Mouse (Mus musculus): Measurements from ENCODE around the gene Aasdh.

Aasdh gene

DNA sequence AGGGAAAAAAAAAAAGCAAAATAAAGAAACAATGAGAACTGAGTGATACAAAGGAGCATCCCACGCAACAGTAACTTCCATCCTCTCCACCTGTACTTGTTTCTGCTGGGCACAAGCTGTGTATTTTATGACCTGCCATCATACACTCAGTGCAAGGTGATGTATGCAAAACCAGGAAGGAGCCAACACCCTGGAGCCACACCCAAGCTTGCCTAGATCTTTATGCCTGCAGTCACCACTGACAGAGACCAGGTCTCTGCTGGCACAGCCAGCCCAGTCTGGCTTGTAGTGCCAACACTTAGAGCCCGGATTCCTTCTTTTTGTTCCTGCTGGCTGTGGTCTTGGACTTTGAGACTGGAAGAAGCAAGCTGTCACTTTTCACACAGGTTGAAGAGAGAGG, 63.5 kb downstream of the Aasdh start:
- DNase-seq (ENCODE audit: low spot score): no peak

DNA sequence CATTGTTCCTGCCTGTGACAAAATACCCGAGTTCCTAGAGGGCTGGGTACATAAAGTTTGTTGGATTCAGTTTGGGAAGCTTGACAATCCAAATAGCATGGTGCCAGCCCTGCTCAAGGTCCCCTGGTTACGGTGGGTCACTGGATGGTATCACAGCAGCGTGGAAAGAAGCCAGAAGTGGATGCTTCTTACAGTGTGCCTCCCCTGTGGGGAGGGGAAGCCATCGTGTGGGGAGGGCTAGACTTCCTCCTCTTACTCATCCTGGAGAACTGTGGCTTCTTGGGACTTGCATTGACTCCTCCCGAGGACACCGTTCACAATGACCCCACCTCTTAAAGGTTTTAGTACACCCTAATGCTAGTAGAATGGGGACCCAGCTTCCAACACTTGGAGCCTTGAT, 65.5 kb downstream of the Aasdh start:
- DNase-seq (ENCODE audit: low spot score): no peak

DNA sequence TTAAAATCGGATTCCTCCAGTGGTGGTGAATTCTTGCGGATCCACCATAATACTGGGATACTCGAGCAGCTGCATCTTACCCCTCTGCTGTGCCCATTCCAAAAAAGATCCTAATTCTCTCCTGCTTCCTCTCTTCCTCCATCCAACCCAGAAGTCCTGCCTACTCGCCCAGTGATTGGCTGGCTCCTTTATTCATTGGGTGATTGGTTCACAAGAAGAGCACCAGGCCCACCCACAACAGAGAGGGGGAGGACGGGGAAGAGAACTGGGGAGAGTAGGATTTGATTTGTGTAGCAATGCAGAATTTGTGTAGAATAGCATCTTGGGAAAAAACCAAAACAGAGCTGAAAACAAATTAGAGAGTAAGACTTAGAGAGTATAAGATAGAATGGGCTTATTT, 68.3 kb downstream of the Aasdh start:
- no peak for DNase-seq (ENCODE audit: low spot score)

DNA sequence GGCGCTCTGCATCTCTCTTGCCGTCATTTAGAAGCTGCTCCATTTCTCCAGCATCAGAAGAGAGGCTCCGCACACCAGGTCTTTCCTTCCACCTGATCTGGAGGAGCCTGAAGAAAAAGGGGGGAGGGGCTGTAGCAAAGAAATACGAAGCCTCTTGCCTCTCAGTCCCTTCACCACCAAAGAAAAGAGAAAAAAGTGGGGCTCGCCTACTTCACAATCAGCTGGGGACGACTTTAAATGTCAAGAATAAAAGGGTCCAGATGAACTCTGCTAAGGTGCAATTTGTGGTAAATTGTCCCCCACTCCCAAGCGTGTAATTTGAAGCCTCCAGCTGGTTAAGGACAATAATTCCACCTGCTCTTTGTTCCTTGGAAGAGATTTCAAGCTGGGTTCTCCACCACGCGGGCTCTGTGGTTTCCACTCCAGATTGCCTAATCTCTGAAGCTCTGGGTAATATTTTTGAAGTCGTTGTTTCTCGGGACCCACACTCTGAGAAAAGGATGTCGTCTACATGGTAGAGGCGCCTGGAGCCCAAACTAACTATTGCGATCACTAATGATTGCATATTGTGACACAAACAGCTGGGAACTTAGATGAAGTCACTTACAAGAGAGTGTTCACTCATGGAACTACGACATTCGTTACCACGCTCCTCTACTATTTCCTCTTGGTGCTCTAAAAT, 72.6 kb downstream of the Aasdh start:
- DNase-seq (ENCODE audit: low spot score): no peak

DNA sequence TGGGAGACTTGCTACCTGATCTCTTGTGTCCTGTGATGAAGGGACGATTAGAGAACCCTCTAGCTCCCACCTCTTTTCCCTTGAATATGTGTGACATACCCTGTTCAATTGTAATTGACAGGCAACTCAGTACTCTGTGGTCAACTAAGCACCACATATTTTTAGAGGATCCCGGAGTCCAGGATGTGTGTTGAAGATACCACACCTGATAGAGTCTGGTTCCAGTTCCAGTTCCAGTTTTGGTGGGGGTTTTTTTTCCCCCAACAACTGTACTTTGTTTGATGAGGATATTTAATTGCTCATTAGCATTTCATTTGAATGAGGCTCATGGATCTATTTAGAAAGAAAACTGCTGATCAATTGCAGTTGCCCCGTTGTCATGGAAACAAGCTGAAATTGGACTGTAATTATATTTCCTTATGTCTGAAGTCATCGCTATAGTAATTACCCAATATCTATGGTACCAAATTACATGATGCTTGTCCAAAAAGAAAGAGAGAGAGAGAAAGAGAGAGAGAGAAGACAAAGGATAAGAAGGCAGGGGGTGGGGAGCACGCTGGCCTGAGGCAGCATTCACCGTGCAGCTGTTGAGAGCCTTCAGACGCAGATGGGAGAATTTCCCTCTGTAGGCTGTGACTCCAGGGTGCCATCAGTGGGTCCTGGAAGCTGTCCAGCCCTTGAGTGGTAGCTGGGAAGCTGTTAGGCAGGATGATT, 76.6 kb downstream of the Aasdh start:
- no peak for DNase-seq (ENCODE audit: low spot score)

All from urinary bladder, postnatal 10 days (tissue).